In the genomic region with DNA sequence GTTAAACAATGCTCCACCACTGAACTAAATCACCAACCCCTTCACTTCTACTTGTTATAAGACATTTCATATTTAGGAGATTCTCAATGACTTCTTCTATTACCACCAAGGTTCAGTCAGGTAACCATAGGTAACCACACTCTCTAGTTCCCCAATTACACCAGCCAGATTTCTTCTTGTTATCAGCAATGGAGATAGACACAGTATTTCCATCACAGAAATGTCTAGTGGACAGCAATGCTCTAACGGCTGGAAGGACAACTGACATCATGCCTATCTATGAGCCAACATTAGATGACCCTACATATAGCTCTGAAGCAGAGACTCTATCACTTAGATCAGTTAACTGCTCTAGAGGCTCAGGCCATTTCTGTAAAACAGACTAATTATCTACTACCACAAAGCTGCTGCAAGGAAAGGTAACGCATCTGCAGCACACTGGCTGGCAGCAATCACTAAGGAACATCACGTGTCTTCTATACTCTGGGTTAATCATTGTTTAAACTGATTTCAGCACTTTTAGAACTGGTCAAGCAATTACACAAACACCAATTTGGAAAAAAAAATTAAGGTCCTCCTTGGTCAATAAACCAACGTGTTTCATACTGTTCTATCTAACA, we compare ENCODE assay signal across 19 mouse cellular contexts. TPM values are rescaled to one million over a fixed set of nuclear protein-coding genes. Genes with fewer than 3 reads are reported as not detected.
DNase-seq lines count a peak whose midpoint lies in the region; ATAC-seq and TF ChIP-seq lines count a peak whose summit lies in the region.
"Had no signal": no experiment of that assay in that cellular context is flagged by ENCODE, and none has a peak within 500 bp of the region (broad histone marks: within the 10 kb centered on the region; RNA-seq: fewer than 3 reads in every experiment).

No protein-coding gene starts in this region.

- DNase-seq in heart, adult 11 months, result peak; percentile 5
- DNase-seq in heart, adult 8-10 months (ENCODE audit: low spot score), result no peak
- DNase-seq in G1E (ENCODE audit: low spot score), result no peak
- no peak for DNase-seq in liver, embryonic 13.5 days
- DNase-seq in midbrain, embryonic 10.5 days (ENCODE audit: low spot score), result no peak
- no peak for DNase-seq in cerebellum, adult 9-11 months
- DNase-seq: cerebellum, adult 11-12 months; heart, adult 2 months; heart, postnatal 10 days; lung, postnatal 10 days; thymus, postnatal 4 days had no signal

- H3K27ac ChIP-seq in kidney, embryonic 14.5 days (ENCODE audit: low read depth, low read length), result no peak overlapping the region
- H3K27ac ChIP-seq in liver, embryonic 13.5 days, result peak overlapping the region; percentile 70; the same call in 1 of the 2 replicates
- no peak overlapping the region for H3K27ac ChIP-seq in midbrain, embryonic 10.5 days (replicated peaks)
- H3K27ac ChIP-seq in hindbrain, embryonic 13.5 days, result no peak overlapping the region
- H3K27ac ChIP-seq: embryonic facial prominence, embryonic 13.5 days; heart, adult 2 months; hindbrain, embryonic 15.5 days; left cerebral cortex, adult 2 months; limb, embryonic 12.5 days; midbrain, embryonic 12.5 days; neural tube, embryonic 15.5 days had no signal

- H3K36me3 ChIP-seq in G1E (replicated peaks), result peaks cover 33% of the 10 kb centered on the region
- H3K36me3 ChIP-seq in kidney, embryonic 14.5 days (ENCODE audit: control insufficient read depth, insufficient read depth, low read length), result peaks cover 13% of the 10 kb centered on the region
- H3K36me3 ChIP-seq in liver, embryonic 13.5 days, result peaks cover 22% of the 10 kb centered on the region
- peaks cover 25% of the 10 kb centered on the region for H3K36me3 ChIP-seq in midbrain, embryonic 10.5 days
- H3K36me3 ChIP-seq in hindbrain, embryonic 13.5 days, result peaks cover 12% of the 10 kb centered on the region

- no peaks in the 10 kb centered on the region for H3K9me3 ChIP-seq in G1E (replicated peaks)
- H3K9me3 ChIP-seq in kidney, embryonic 14.5 days (ENCODE audit: control insufficient read depth, low read length), result no peaks in the 10 kb centered on the region
- H3K9me3 ChIP-seq in liver, embryonic 13.5 days (replicated peaks), result no peaks in the 10 kb centered on the region
- no peaks in the 10 kb centered on the region for H3K9me3 ChIP-seq in midbrain, embryonic 10.5 days (replicated peaks)
- H3K9me3 ChIP-seq in hindbrain, embryonic 13.5 days, result no peaks in the 10 kb centered on the region
- H3K9me3 ChIP-seq: embryonic facial prominence, embryonic 13.5 days; hindbrain, embryonic 15.5 days; limb, embryonic 12.5 days; midbrain, embryonic 12.5 days; neural tube, embryonic 15.5 days had no signal

- no peak for TF ChIP-seq CTCF in G1E (IDR thresholded peaks at IDR 0.05; ENCODE audit: low read depth, low read length)

- H3K27me3 ChIP-seq in G1E (ENCODE audit: insufficient read depth, low read length), result no peaks in the 10 kb centered on the region
- no peaks in the 10 kb centered on the region for H3K27me3 ChIP-seq in kidney, embryonic 14.5 days (ENCODE audit: control insufficient read depth, insufficient read depth, low read length)
- no peaks in the 10 kb centered on the region for H3K27me3 ChIP-seq in liver, embryonic 13.5 days
- no peaks in the 10 kb centered on the region for H3K27me3 ChIP-seq in midbrain, embryonic 10.5 days (ENCODE audit: low read depth, poor library complexity, severe bottlenecking)
- no peaks in the 10 kb centered on the region for H3K27me3 ChIP-seq in hindbrain, embryonic 13.5 days
- H3K27me3 ChIP-seq: embryonic facial prominence, embryonic 13.5 days; hindbrain, embryonic 15.5 days; limb, embryonic 12.5 days; midbrain, embryonic 12.5 days; neural tube, embryonic 15.5 days had no signal

- no peak overlapping the region for H3K4me3 ChIP-seq in G1E (ENCODE audit: low read depth, low read length)
- H3K4me3 ChIP-seq in kidney, embryonic 14.5 days (ENCODE audit: low read length), result no peak overlapping the region
- no peak overlapping the region for H3K4me3 ChIP-seq in liver, embryonic 13.5 days (replicated peaks)
- no peak overlapping the region for H3K4me3 ChIP-seq in midbrain, embryonic 10.5 days
- no peak overlapping the region for H3K4me3 ChIP-seq in hindbrain, embryonic 13.5 days
- H3K4me3 ChIP-seq: embryonic facial prominence, embryonic 13.5 days; heart, adult 2 months; hindbrain, embryonic 15.5 days; left cerebral cortex, adult 2 months; limb, embryonic 12.5 days; midbrain, embryonic 12.5 days; neural tube, embryonic 15.5 days had no signal

- peaks cover 58% of the 10 kb centered on the region for H3K4me1 ChIP-seq in G1E (ENCODE audit: insufficient read depth, low read depth, low read length)
- H3K4me1 ChIP-seq in kidney, embryonic 14.5 days (ENCODE audit: control insufficient read depth, insufficient read depth, low read length), result peaks cover 22% of the 10 kb centered on the region
- peaks cover 60% of the 10 kb centered on the region for H3K4me1 ChIP-seq in liver, embryonic 13.5 days (replicated peaks)
- H3K4me1 ChIP-seq in midbrain, embryonic 10.5 days, result peaks cover 18% of the 10 kb centered on the region
- H3K4me1 ChIP-seq in hindbrain, embryonic 13.5 days (replicated peaks), result peaks cover 19% of the 10 kb centered on the region

- 65% methylated on average over 4 of the region's 4 CpGs for WGBS in kidney, embryonic 14.5 days
- 31% methylated on average over 4 of the region's 4 CpGs for WGBS in liver, embryonic 13.5 days (ENCODE audit: insufficient replicate concordance)
- 91% methylated on average over 4 of the region's 4 CpGs for WGBS in midbrain, embryonic 10.5 days
- WGBS in hindbrain, embryonic 13.5 days, result 65% methylated on average over 4 of the region's 4 CpGs

- no peak overlapping the region for H3K9ac ChIP-seq in kidney, embryonic 14.5 days (ENCODE audit: low read depth, low read length)
- 0 out of 2 replicates have a peak overlapping the region, but pooled peaks have one; percentile 19 for H3K9ac ChIP-seq in liver, embryonic 13.5 days
- no peak overlapping the region for H3K9ac ChIP-seq in hindbrain, embryonic 13.5 days
- H3K9ac ChIP-seq: embryonic facial prominence, embryonic 13.5 days; hindbrain, embryonic 15.5 days; limb, embryonic 12.5 days; midbrain, embryonic 12.5 days; neural tube, embryonic 15.5 days had no signal

- ATAC-seq in G1E (ENCODE audit: extremely low read depth, insufficient number of reproducible peaks, low FRiP score, poor library complexity, severe bottlenecking), result peak; percentile 43
- no peak for ATAC-seq in kidney, embryonic 14.5 days (ENCODE audit: low FRiP score, low TSS enrichment)
- no peak for ATAC-seq in liver, embryonic 13.5 days (ENCODE audit: low read depth)
- ATAC-seq in hindbrain, embryonic 13.5 days (ENCODE audit: low FRiP score), result no peak

- H3K4me2 ChIP-seq in kidney, embryonic 14.5 days (replicated peaks; ENCODE audit: low read depth, low read length), result peak overlapping the region; percentile 21
- H3K4me2 ChIP-seq in liver, embryonic 13.5 days, result peak overlapping the region; percentile 35
- no peak overlapping the region for H3K4me2 ChIP-seq in hindbrain, embryonic 13.5 days
- H3K4me2 ChIP-seq: embryonic facial prominence, embryonic 13.5 days; hindbrain, embryonic 15.5 days; limb, embryonic 12.5 days; midbrain, embryonic 12.5 days; neural tube, embryonic 15.5 days had no signal

RNA-seq across cellular contexts. Expression of a gene that starts 4.9 kb away (rescaled TPM):
- total RNA-seq in heart, adult 8-10 months (2022), result 10 to 100 TPM; 47.1 to 54.5 (median 48.3) TPM
- 206 and 217 TPM in 2 replicates for total RNA-seq in G1E (2014; fragmentation: Nextera tagmentation)
- 113 and 146 TPM in 2 replicates for total RNA-seq in G1E (2017)
- 28.6 and 47.9 TPM in 2 replicates for polyA plus RNA-seq in G1E (2012)
- 86.1 and 115 TPM in 2 replicates for polyA plus RNA-seq in kidney, embryonic 14.5 days (2014; fragmentation: Nextera tagmentation; extraction: Ambion mirVana)
- polyA plus RNA-seq in liver, embryonic 13.5 days (2015; fragmentation: Nextera tagmentation; extraction: Ambion mirVana), result 53.4 and 57.0 TPM in 2 replicates
- polyA plus RNA-seq in midbrain, embryonic 10.5 days (2016; fragmentation: Nextera tagmentation; extraction: Ambion mirVana), result 88.9 and 102 TPM in 2 replicates
- 51.1 and 54.4 TPM in 2 replicates for polyA plus RNA-seq in hindbrain, embryonic 13.5 days (2015; fragmentation: Nextera tagmentation; extraction: Ambion mirVana)
